Comparison of ENCODE assay signal across 8 mouse cellular contexts in the genomic region with DNA sequence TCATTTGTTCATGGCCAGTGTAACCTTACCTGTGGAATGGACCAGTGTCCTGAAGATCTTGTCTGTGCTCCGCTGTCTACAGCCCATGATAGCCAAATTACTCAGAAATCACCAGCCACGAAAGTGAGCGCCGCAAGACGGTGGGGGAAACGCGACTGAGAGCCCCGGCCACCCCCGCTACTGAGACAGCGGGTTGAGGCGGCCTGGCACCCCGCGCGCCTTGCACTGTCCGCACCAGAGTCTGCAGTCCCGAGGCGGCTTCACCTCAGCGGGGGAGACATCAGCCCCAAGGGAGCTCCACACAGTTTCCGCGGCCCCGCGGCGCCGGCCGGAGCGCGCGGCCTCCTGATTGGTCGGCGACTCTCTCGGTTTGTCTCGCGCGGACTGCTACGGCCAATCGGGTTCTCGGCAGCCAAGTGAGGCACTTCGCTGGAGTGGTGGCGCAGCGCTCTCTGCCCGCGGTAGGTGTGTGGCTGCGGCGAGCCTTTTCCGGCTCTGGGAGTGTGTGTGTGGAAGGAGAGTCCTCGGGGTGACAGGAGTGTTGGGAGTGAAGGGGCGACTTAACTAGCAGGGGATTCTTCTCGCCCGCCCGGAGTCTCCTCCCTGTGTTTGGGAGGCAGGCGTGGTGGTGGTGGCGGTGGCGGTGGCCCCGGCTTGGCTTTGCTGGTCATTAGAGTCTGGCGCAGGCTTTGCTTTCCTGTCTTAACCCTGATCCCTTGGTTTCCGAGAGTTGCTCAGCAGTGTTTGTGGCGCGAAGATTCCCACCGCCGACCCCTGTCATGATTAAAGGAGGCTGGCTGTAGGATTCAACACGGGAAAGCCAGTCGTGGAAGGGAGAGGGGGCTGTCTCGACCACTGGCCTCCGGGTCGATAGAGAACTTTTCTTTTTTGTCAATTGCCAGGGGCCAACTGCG. TPM values are rescaled to one million over a fixed set of nuclear protein-coding genes. Genes with fewer than 3 reads are reported as not detected.
DNase-seq lines count a peak whose midpoint lies in the region; ATAC-seq and TF ChIP-seq lines count a peak whose summit lies in the region.

Gene Setdb2, minus strand, starts transcription at position 327 of the 914 bp plus-strand sequence.
Gene Cab39l, plus strand, starts transcription at position 415 of the 914 bp plus-strand sequence.

- H3K4me1 ChIP-seq in ES-Bruce4 (ENCODE audit: control insufficient read depth, insufficient read depth, low read length), result no peaks in the 10 kb centered on the region
- peaks cover 13% of the 10 kb centered on the region; the same call in 1 of the 2 replicates for H3K4me1 ChIP-seq in forebrain, embryonic 13.5 days
- H3K4me1 ChIP-seq in neural tube, embryonic 15.5 days, result peaks cover 13% of the 10 kb centered on the region

- H3K9ac ChIP-seq in ES-Bruce4 (ENCODE audit: low read depth, poor library complexity, severe bottlenecking), result peak within 1 kb of the TSS; percentile 88
- peak within 1 kb of the TSS; percentile 83 for H3K9ac ChIP-seq in forebrain, embryonic 13.5 days
- peak within 1 kb of the TSS; percentile 85 for H3K9ac ChIP-seq in neural tube, embryonic 15.5 days (replicated peaks)

- no peaks in the 10 kb centered on the region for H3K9me3 ChIP-seq in ES-Bruce4 (replicated peaks; ENCODE audit: control insufficient read depth, insufficient read depth, low read length, poor library complexity, severe bottlenecking)
- no peaks in the 10 kb centered on the region for H3K9me3 ChIP-seq in forebrain, embryonic 13.5 days (replicated peaks)
- H3K9me3 ChIP-seq in neural tube, embryonic 15.5 days (replicated peaks), result no peaks in the 10 kb centered on the region

- no peak for TF ChIP-seq POLR2A in ES-Bruce4 (IDR thresholded peaks at IDR 0.05; ENCODE audit: insufficient read depth, low read length)

- DNase-seq in heart, postnatal 14 days, result peak; percentile 94
- peak; percentile 95 for DNase-seq in layer of hippocampus, adult 11-12 months (ENCODE audit: low spot score)
- DNase-seq in lung, adult 18-20 months, result peak; percentile 96
- peak; percentile 97 for DNase-seq in testis, postnatal 14 days (ENCODE audit: low spot score)

- no peaks in the 10 kb centered on the region for H3K36me3 ChIP-seq in ES-Bruce4 (ENCODE audit: control insufficient read depth, insufficient read depth, low read length, poor library complexity, severe bottlenecking)
- H3K36me3 ChIP-seq in forebrain, embryonic 13.5 days (ENCODE audit: poor library complexity, severe bottlenecking), result no peaks in the 10 kb centered on the region
- H3K36me3 ChIP-seq in neural tube, embryonic 15.5 days, result no peaks in the 10 kb centered on the region

- WGBS in forebrain, embryonic 13.5 days, result under 1% methylated on average over 66 of the region's 66 CpGs
- under 1% methylated on average over 66 of the region's 66 CpGs for WGBS in neural tube, embryonic 15.5 days

- H3K27me3 ChIP-seq in ES-Bruce4 (ENCODE audit: control insufficient read depth, insufficient read depth, low read length, poor library complexity, severe bottlenecking), result no peaks in the 10 kb centered on the region
- H3K27me3 ChIP-seq in forebrain, embryonic 13.5 days, result no peaks in the 10 kb centered on the region
- H3K27me3 ChIP-seq in neural tube, embryonic 15.5 days (replicated peaks), result no peaks in the 10 kb centered on the region

- intact Hi-C loops in heart, postnatal 14 days (cut with DNase I), result loop anchor here (5.0 to 10.0 kb wide), 2 partner anchors 46 to 74 kb away; partner anchors contain the start of genes Phf11c and Phf11d

- peak within 1 kb of the TSS; percentile 67 for H3K4me2 ChIP-seq in forebrain, embryonic 13.5 days
- H3K4me2 ChIP-seq in neural tube, embryonic 15.5 days, result peak within 1 kb of the TSS; percentile 81

- peak; percentile 100 for ATAC-seq in cerebellum, adult (ENCODE audit: insufficient number of reproducible peaks, low FRiP score, low TSS enrichment)
- peak; percentile 100 for ATAC-seq in forebrain, embryonic 13.5 days
- peak; percentile 100 for ATAC-seq in neural tube, embryonic 15.5 days (ENCODE audit: low FRiP score)

- TF ChIP-seq EP300 in ES-Bruce4 (IDR thresholded peaks at IDR 0.05; ENCODE audit: insufficient read depth, low read depth, low read length), result 0 out of 2 replicates have a peak, but pooled peaks have one; percentile 14

- TF ChIP-seq CTCF in ES-Bruce4 (IDR thresholded peaks at IDR 0.05; ENCODE audit: low read depth, low read length), result no peak

- 0 out of 2 replicates have a peak within 1 kb of the TSS, but pooled peaks have one; percentile 3 for H3K27ac ChIP-seq in ES-Bruce4 (ENCODE audit: insufficient read depth, low read length)
- H3K27ac ChIP-seq in forebrain, embryonic 13.5 days, result peak within 1 kb of the TSS; percentile 71
- H3K27ac ChIP-seq in neural tube, embryonic 15.5 days (replicated peaks), result peak within 1 kb of the TSS; percentile 87

- H3K4me3 ChIP-seq in ES-Bruce4 (ENCODE audit: low read depth, low read length), result peak within 1 kb of the TSS; percentile 87
- H3K4me3 ChIP-seq in forebrain, embryonic 13.5 days, result peak within 1 kb of the TSS; percentile 69
- H3K4me3 ChIP-seq in neural tube, embryonic 15.5 days (replicated peaks), result peak within 1 kb of the TSS; percentile 96

RNA-seq across cellular contexts. Expression of gene Setdb2, which starts in this region (rescaled TPM):
- polyA plus RNA-seq in ES-Bruce4 (2011; ENCODE audit: insufficient read depth, insufficient read length, low read depth, missing spikeins), result 11.9 and 12.1 TPM in 2 replicates
- polyA plus RNA-seq in forebrain, embryonic 13.5 days (2015; fragmentation: Nextera tagmentation; extraction: Ambion mirVana), result 8.7 and 10.7 TPM in 2 replicates
- 10 to 100 TPM in 1 of 2 experiments, 1 to 10 TPM in 1; 9.0 to 11.0 TPM for total RNA-seq in heart, postnatal 14 days (2021)
- polyA plus RNA-seq in neural tube, embryonic 15.5 days (2015; fragmentation: Nextera tagmentation; extraction: Ambion mirVana), result 3.9 and 7.1 TPM in 2 replicates

RNA-seq across cellular contexts. Expression of gene Cab39l, which starts in this region (rescaled TPM):
- 30.9 and 36.6 TPM in 2 replicates for polyA plus RNA-seq in ES-Bruce4 (2011; ENCODE audit: insufficient read depth, insufficient read length, low read depth, missing spikeins)
- polyA plus RNA-seq in forebrain, embryonic 13.5 days (2015; fragmentation: Nextera tagmentation; extraction: Ambion mirVana), result 28.1 and 30.2 TPM in 2 replicates
- total RNA-seq in heart, postnatal 14 days (2021), result 10 to 100 TPM; 20.0 to 21.8 TPM
- polyA plus RNA-seq in neural tube, embryonic 15.5 days (2015; fragmentation: Nextera tagmentation; extraction: Ambion mirVana), result 19.8 and 25.1 TPM in 2 replicates

Comparison
In these comparisons a context has a peak if more than half of its experiments do, and no peak if none do; other contexts are left out.
1. Peak in every context shown above with its lines: DNase-seq, ATAC-seq, H3K4me3 ChIP-seq and H3K27ac ChIP-seq.
2. H3K27ac ChIP-seq: peak in every context shown above with its lines; median percentile 87 in neural tube, embryonic 15.5 days; 71 in forebrain, embryonic 13.5 days; 3 in ES-Bruce4.